Mouse (Mus musculus): Measurements from ENCODE around the gene Kcnc1. TPM values are rescaled to one million over a fixed set of nuclear protein-coding genes. Genes with fewer than 3 reads are reported as not detected.

Kcnc1 gene
- polyA plus RNA-seq, 1 experiment = 325 TPM

DNA sequence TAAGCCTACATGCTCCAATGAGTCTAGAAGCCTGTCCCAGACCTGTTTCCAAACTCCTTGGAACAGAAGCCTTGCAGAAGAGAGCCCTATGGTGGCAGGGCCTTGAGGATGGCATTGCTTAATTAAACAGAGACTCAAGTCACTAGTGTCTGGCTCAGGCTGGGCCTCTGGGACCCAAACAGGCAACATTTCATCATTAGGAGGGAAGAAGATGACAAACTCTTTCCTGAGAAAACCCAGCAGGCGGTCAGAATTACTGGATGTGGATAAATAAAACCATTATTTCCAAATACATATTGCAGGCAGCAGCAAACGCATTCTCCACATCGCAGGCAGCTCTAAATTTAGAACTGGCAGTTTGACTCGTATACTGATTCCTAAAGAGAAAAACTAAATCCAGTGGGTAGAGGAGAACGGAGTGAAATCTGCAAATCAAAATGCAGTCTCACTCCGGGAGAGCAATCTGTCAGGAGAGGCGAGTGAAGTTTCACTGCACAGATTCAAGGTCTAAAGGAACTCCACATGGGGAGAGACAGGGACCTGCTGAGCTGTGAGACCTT lies 70.2 kb downstream of the Kcnc1 start:
- peaks cover 30% of the 10 kb centered on the region for H3K4me1 ChIP-seq (ENCODE audit: control insufficient read depth, insufficient read depth, low read length)
- no peak overlapping the region for H3K4me3 ChIP-seq (replicated peaks; ENCODE audit: insufficient read depth, low read depth, low read length)
- DNase-seq = no peak
- 29% methylated on average over 7 of the region's 7 CpGs for WGBS
- H3K27me3 ChIP-seq (ENCODE audit: control insufficient read depth, insufficient read depth, low read length) = no peaks in the 10 kb centered on the region
- TF ChIP-seq POLR2A (IDR thresholded peaks at IDR 0.05; ENCODE audit: borderline replicate concordance, insufficient read depth, low read length) = no peak
- TF ChIP-seq CTCF (IDR thresholded peaks at IDR 0.05; ENCODE audit: borderline replicate concordance, insufficient read depth, low read depth, low read length) = no peak
- no peak overlapping the region for H3K27ac ChIP-seq (ENCODE audit: insufficient read depth, low read length)

DNA sequence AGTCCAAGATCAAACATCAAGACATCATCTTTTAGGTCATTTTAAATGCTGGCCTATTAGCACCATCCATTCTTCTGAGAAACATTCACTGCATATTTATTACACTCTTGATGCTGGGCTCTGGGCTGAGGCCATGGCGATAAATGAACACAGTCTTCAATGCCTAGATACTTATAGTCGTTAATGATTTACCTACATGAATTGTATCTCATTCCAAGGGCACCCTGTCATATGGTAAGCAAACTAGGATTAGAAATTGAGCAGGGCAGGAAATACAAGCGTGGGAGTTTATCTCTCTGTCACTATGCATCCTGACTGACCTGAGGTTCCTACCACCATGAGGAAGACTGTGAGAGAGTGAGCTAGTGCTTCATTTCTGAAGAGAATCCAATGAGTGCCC lies 73.2 kb downstream of the Kcnc1 start:
- no peak overlapping the region for H3K4me3 ChIP-seq (replicated peaks; ENCODE audit: insufficient read depth, low read depth, low read length)
- DNase-seq = no peak
- no peak for TF ChIP-seq CTCF (IDR thresholded peaks at IDR 0.05; ENCODE audit: borderline replicate concordance, insufficient read depth, low read depth, low read length)
- TF ChIP-seq POLR2A (IDR thresholded peaks at IDR 0.05; ENCODE audit: borderline replicate concordance, insufficient read depth, low read length) = no peak
- WGBS = 97% methylated on average over 3 of the region's 3 CpGs
- no peaks in the 10 kb centered on the region for H3K27me3 ChIP-seq (ENCODE audit: control insufficient read depth, insufficient read depth, low read length)
- H3K27ac ChIP-seq (ENCODE audit: insufficient read depth, low read length) = no peak overlapping the region
- peaks cover 33% of the 10 kb centered on the region for H3K4me1 ChIP-seq (ENCODE audit: control insufficient read depth, insufficient read depth, low read length)

GRCm38 (mm10) chr7:46471054-46471737 lies 74.9 kb downstream of the Kcnc1 start:
- H3K27me3 ChIP-seq (ENCODE audit: control insufficient read depth, insufficient read depth, low read length) = no peaks in the 10 kb centered on the region
- no peak overlapping the region for H3K4me3 ChIP-seq (replicated peaks; ENCODE audit: insufficient read depth, low read depth, low read length)
- no peak overlapping the region for H3K27ac ChIP-seq (ENCODE audit: insufficient read depth, low read length)
- peaks cover 31% of the 10 kb centered on the region for H3K4me1 ChIP-seq (ENCODE audit: control insufficient read depth, insufficient read depth, low read length)
- DNase-seq = no peak
- TF ChIP-seq CTCF (IDR thresholded peaks at IDR 0.05; ENCODE audit: borderline replicate concordance, insufficient read depth, low read depth, low read length) (no peak), POLR2A (IDR thresholded peaks at IDR 0.05; ENCODE audit: borderline replicate concordance, insufficient read depth, low read length) (no peak)
- 77% methylated on average over 7 of the region's 7 CpGs for WGBS

DNA sequence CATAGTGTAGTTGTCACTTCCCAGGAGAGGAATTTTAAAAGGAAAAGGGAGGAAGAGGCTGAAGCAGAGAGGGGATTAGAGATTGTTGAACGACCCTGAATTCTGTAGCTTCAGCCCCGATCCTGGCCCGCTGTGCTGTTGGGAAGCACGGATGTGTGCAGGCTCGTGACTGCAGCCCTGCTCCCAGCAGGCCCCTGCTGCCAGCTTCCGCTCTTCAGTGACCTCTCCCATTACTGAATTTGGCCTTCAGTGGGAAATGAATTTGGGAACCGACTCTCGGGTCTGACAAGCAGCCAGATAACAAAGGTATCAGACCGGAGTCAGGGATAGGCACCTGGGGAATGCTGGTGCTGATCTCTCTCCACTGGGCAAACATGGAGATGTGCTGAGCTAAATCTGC lies 76.8 kb downstream of the Kcnc1 start:
- no peak overlapping the region for H3K4me3 ChIP-seq (replicated peaks; ENCODE audit: insufficient read depth, low read depth, low read length)
- TF ChIP-seq POLR2A (IDR thresholded peaks at IDR 0.05; ENCODE audit: borderline replicate concordance, insufficient read depth, low read length) (no peak), CTCF (IDR thresholded peaks at IDR 0.05; ENCODE audit: borderline replicate concordance, insufficient read depth, low read depth, low read length) (no peak)
- H3K27ac ChIP-seq (ENCODE audit: insufficient read depth, low read length) = peak overlapping the region; percentile 36
- H3K27me3 ChIP-seq (ENCODE audit: control insufficient read depth, insufficient read depth, low read length) = no peaks in the 10 kb centered on the region
- DNase-seq = peak; percentile 48 to 51
- peaks cover 23% of the 10 kb centered on the region for H3K4me1 ChIP-seq (ENCODE audit: control insufficient read depth, insufficient read depth, low read length)
- 12% methylated on average over 9 of the region's 9 CpGs for WGBS

DNA sequence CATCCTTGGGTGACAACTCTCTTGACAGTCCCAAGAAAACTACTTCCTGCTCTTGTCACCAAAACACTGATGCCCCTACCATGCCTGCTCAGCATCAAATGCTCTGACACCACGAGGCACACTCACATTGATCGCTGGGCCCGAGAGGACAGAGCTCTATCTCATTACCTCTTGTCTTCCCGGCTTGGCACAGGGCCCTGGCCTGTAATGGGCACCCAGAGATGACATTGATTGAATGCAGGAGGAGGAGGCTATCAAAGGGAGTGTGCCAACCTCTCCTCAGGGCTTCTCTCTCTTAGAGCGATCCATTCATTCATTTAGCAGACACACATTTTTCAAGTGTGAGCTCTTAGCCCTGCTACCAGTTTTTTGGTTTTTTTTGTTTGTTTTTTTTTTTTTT lies 79.2 kb downstream of the Kcnc1 start:
- 40% methylated on average over 5 of the region's 5 CpGs for WGBS
- TF ChIP-seq POLR2A (IDR thresholded peaks at IDR 0.05; ENCODE audit: borderline replicate concordance, insufficient read depth, low read length) (no peak), CTCF (IDR thresholded peaks at IDR 0.05; ENCODE audit: borderline replicate concordance, insufficient read depth, low read depth, low read length) (no peak)
- no peaks in the 10 kb centered on the region for H3K27me3 ChIP-seq (ENCODE audit: control insufficient read depth, insufficient read depth, low read length)
- DNase-seq = no peak
- no peak overlapping the region for H3K27ac ChIP-seq (ENCODE audit: insufficient read depth, low read length)
- no peak overlapping the region for H3K4me3 ChIP-seq (replicated peaks; ENCODE audit: insufficient read depth, low read depth, low read length)
- peaks cover 38% of the 10 kb centered on the region for H3K4me1 ChIP-seq (ENCODE audit: control insufficient read depth, insufficient read depth, low read length)

DNA sequence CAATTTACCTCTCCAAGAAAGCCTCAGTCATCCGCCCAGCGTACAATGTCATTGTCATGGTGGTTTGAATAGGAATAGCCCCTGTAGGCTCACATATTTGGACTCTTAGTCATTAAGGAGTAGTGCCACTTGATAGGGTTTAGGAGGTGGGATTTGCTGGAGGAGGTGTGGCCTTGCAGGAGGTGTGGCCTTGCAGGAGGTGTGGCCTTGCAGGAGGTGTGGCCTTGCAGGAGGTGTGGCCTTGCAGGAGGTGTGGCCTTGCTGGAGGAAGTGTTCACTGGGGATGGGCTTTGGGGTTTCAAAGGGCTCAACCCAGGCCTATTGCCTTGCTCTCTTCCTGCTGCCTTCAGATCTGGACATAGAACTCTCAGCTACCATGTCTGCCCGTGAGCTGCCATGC lies 81.2 kb downstream of the Kcnc1 start:
- H3K4me1 ChIP-seq (ENCODE audit: control insufficient read depth, insufficient read depth, low read length) = peaks cover 39% of the 10 kb centered on the region
- H3K4me3 ChIP-seq (replicated peaks; ENCODE audit: insufficient read depth, low read depth, low read length) = no peak overlapping the region
- no peaks in the 10 kb centered on the region for H3K27me3 ChIP-seq (ENCODE audit: control insufficient read depth, insufficient read depth, low read length)
- WGBS = 97% methylated on average over 3 of the region's 3 CpGs
- H3K27ac ChIP-seq (ENCODE audit: insufficient read depth, low read length) = no peak overlapping the region
- no peak for TF ChIP-seq CTCF (IDR thresholded peaks at IDR 0.05; ENCODE audit: borderline replicate concordance, insufficient read depth, low read depth, low read length)
- TF ChIP-seq POLR2A (IDR thresholded peaks at IDR 0.05; ENCODE audit: borderline replicate concordance, insufficient read depth, low read length) = no peak
- DNase-seq = no peak

- WGBS = 8% methylated on average over 6 of the region's 6 CpGs
- peak; percentile 64 to 83 for DNase-seq
- H3K27me3 ChIP-seq (ENCODE audit: control insufficient read depth, insufficient read depth, low read length) = no peaks in the 10 kb centered on the region
- TF ChIP-seq POLR2A (IDR thresholded peaks at IDR 0.05; ENCODE audit: borderline replicate concordance, insufficient read depth, low read length) (no peak), CTCF (IDR thresholded peaks at IDR 0.05; ENCODE audit: borderline replicate concordance, insufficient read depth, low read depth, low read length) (no peak)
- H3K4me1 ChIP-seq (ENCODE audit: control insufficient read depth, insufficient read depth, low read length) = peaks cover 36% of the 10 kb centered on the region
- no peak overlapping the region for H3K4me3 ChIP-seq (replicated peaks; ENCODE audit: insufficient read depth, low read depth, low read length)
- peak overlapping the region; percentile 60 for H3K27ac ChIP-seq (ENCODE audit: insufficient read depth, low read length)
Measured at GRCm38 (mm10) chr7:46479793-46480192, 83.5 kb downstream of the Kcnc1 start.

- H3K27me3 ChIP-seq (ENCODE audit: control insufficient read depth, insufficient read depth, low read length) = no peaks in the 10 kb centered on the region
- H3K4me1 ChIP-seq (ENCODE audit: control insufficient read depth, insufficient read depth, low read length) = peaks cover 47% of the 10 kb centered on the region
- 75% methylated on average over 2 of the region's 2 CpGs for WGBS
- DNase-seq = no peak
- H3K4me3 ChIP-seq (replicated peaks; ENCODE audit: insufficient read depth, low read depth, low read length) = no peak overlapping the region
- no peak overlapping the region for H3K27ac ChIP-seq (ENCODE audit: insufficient read depth, low read length)
- TF ChIP-seq POLR2A (IDR thresholded peaks at IDR 0.05; ENCODE audit: borderline replicate concordance, insufficient read depth, low read length) = no peak
- TF ChIP-seq CTCF (IDR thresholded peaks at IDR 0.05; ENCODE audit: borderline replicate concordance, insufficient read depth, low read depth, low read length) = no peak
Measured at GRCm38 (mm10) chr7:46482099-46482531, 85.8 kb downstream of the Kcnc1 start.
